Mouse (Mus musculus) ES-Bruce4 (cell line): Measurements from ENCODE around the gene Cacna2d3. TPM values are rescaled to one million over a fixed set of nuclear protein-coding genes. Genes with fewer than 3 reads are reported as not detected.
A peak's percentile ranks its signal among the peaks of the same experiment; 100 is the strongest.

Experiments
- H3K27ac ChIP-seq: 2 replicates; pipeline ENCODE4 v1.5.1; 2012; ENCODE audit warnings: low read length, inconsistent platforms; ENCODE audit not compliant: insufficient read depth
- H3K27me3 ChIP-seq: 2 replicates; pipeline ENCODE4 v1.6.1; 2012; ENCODE audit warnings: mild to moderate bottlenecking, low read length, inconsistent platforms; ENCODE audit not compliant: control insufficient read depth, poor library complexity, insufficient read depth, severe bottlenecking
- H3K36me3 ChIP-seq: 2 replicates; pipeline ENCODE4 v1.6.1; 2012; ENCODE audit warnings: inconsistent platforms, mild to moderate bottlenecking, low read length, moderate library complexity; ENCODE audit not compliant: control insufficient read depth, poor library complexity, insufficient read depth, severe bottlenecking
- H3K4me1 ChIP-seq: one replicate; pipeline ENCODE4 v1.8.1; 2011; ENCODE audit warnings: low read length; ENCODE audit not compliant: control insufficient read depth, insufficient read depth
- H3K4me3 ChIP-seq: 2 replicates; pipeline ENCODE4 v1.5.1; 2011; ENCODE audit warnings: low read depth, mild to moderate bottlenecking, low read length
- H3K9ac ChIP-seq: 2 replicates; pipeline ENCODE4 v1.6.1; 2012; ENCODE audit warnings: low read depth, mild to moderate bottlenecking, inconsistent platforms; ENCODE audit not compliant: poor library complexity, severe bottlenecking
- H3K9me3 ChIP-seq: replicated peaks from 2 replicates; pipeline ENCODE4 v1.6.1; 2012; ENCODE audit warnings: mild to moderate bottlenecking, low read length, inconsistent platforms; ENCODE audit not compliant: control insufficient read depth, poor library complexity, insufficient read depth, severe bottlenecking
- CTCF ChIP-seq: IDR thresholded peaks from one replicate; pipeline ENCODE4 v1.8.1; 2011; ENCODE audit warnings: low read depth, low read length
- EP300 ChIP-seq: IDR thresholded peaks from 2 replicates; pipeline ENCODE4 v1.6.1; 2011; ENCODE audit warnings: low read depth, low read length; ENCODE audit not compliant: insufficient read depth
- POLR2A ChIP-seq: IDR thresholded peaks from one replicate; pipeline ENCODE4 v1.8.1; 2011; ENCODE audit warnings: low read length; ENCODE audit not compliant: insufficient read depth
- polyA plus RNA-seq: library from polyadenylated mRNA; stranded (reverse); fragments of >200 nt; gene quantifications from 2 replicates; pipeline ENCODE4 v1.2.4, GENCODE M21; 2011; ENCODE audit warnings: low read depth; ENCODE audit not compliant: missing spikeins, insufficient read depth, insufficient read length

Cacna2d3 gene
- polyA plus RNA-seq, 1 experiment = not detected

- Histone ChIP-seq H3K9me3 (no peaks in the 10 kb centered on the region), H3K4me3 (no peak overlapping the region), H3K36me3 (no peaks in the 10 kb centered on the region), H3K4me1 (no peaks in the 10 kb centered on the region), H3K27me3 (no peaks in the 10 kb centered on the region), H3K9ac (no peak overlapping the region), H3K27ac (no peak overlapping the region)
- TF ChIP-seq EP300 = no peak
- TF ChIP-seq CTCF = peak; percentile 50
Measured at GRCm38 (mm10) chr14:29443091-29444026, 278.3 kb downstream of the Cacna2d3 start.

- no peaks in the 10 kb centered on the region for H3K4me1 ChIP-seq
- TF ChIP-seq CTCF (no peak), EP300 (no peak), POLR2A (no peak)
- H3K27ac ChIP-seq = no peak overlapping the region
Measured at GRCm38 (mm10) chr14:29442476-29442875, 279.2 kb downstream of the Cacna2d3 start.

GRCm38 (mm10) chr14:29438666-29439065, 283.0 kb downstream of the Cacna2d3 start:
- H3K9ac ChIP-seq = no peak overlapping the region
- H3K9me3 ChIP-seq = no peaks in the 10 kb centered on the region
- no peak overlapping the region for H3K27ac ChIP-seq
- no peak overlapping the region for H3K4me3 ChIP-seq
- H3K36me3 ChIP-seq = no peaks in the 10 kb centered on the region
- H3K4me1 ChIP-seq = no peaks in the 10 kb centered on the region
- TF ChIP-seq EP300 = no peak
- no peak for TF ChIP-seq CTCF
- TF ChIP-seq POLR2A = no peak
- no peaks in the 10 kb centered on the region for H3K27me3 ChIP-seq

More at GRCm38 (mm10) chr14:29442476-29442875, 279.2 kb downstream of the Cacna2d3 start:
- H3K4me3 ChIP-seq = no peak overlapping the region
- H3K36me3 ChIP-seq = no peaks in the 10 kb centered on the region
- H3K9me3 ChIP-seq = no peaks in the 10 kb centered on the region
- H3K9ac ChIP-seq = no peak overlapping the region
- no peaks in the 10 kb centered on the region for H3K27me3 ChIP-seq

- Histone ChIP-seq H3K9ac (no peak overlapping the region), H3K4me3 (no peak overlapping the region), H3K9me3 (no peaks in the 10 kb centered on the region), H3K27me3 (no peaks in the 10 kb centered on the region), H3K4me1 (no peaks in the 10 kb centered on the region), H3K36me3 (no peaks in the 10 kb centered on the region), H3K27ac (no peak overlapping the region)
- TF ChIP-seq CTCF = no peak
- TF ChIP-seq EP300 = no peak
- TF ChIP-seq POLR2A = no peak
Measured at GRCm38 (mm10) chr14:29438251-29438650, 283.4 kb downstream of the Cacna2d3 start.

- no peaks in the 10 kb centered on the region for H3K36me3 ChIP-seq
- TF ChIP-seq EP300 (no peak), POLR2A (no peak), CTCF (no peak)
- H3K27me3 ChIP-seq = no peaks in the 10 kb centered on the region
- no peak overlapping the region for H3K9ac ChIP-seq
- no peak overlapping the region for H3K4me3 ChIP-seq
- H3K4me1 ChIP-seq = no peaks in the 10 kb centered on the region
- H3K27ac ChIP-seq = no peak overlapping the region
- no peaks in the 10 kb centered on the region for H3K9me3 ChIP-seq
Measured at GRCm38 (mm10) chr14:29435203-29435602, 286.5 kb downstream of the Cacna2d3 start.

- Histone ChIP-seq H3K9me3 (no peaks in the 10 kb centered on the region), H3K9ac (no peak overlapping the region), H3K27me3 (no peaks in the 10 kb centered on the region), H3K36me3 (no peaks in the 10 kb centered on the region), H3K27ac (no peak overlapping the region), H3K4me3 (no peak overlapping the region), H3K4me1 (no peaks in the 10 kb centered on the region)
- TF ChIP-seq EP300 (no peak), POLR2A (no peak), CTCF (no peak)
Measured at GRCm38 (mm10) chr14:29433716-29434115, 287.9 kb downstream of the Cacna2d3 start.
